ENCODE assay signal across 18 mouse cellular contexts in genomic region chr17:32125407-32125806, GRCm38 (mm10). TPM values are rescaled to one million over a fixed set of nuclear protein-coding genes. Genes with fewer than 3 reads are reported as not detected.
"Had no signal": no experiment of that assay in that cellular context is flagged by ENCODE, and none has a peak within 500 bp of the region (broad histone marks: within the 10 kb centered on the region; RNA-seq: fewer than 3 reads in every experiment).

No protein-coding gene starts in this region.

- H3K9ac ChIP-seq: kidney, embryonic 15.5 days; limb, embryonic 15.5 days; liver, embryonic 15.5 days; lung, embryonic 15.5 days; midbrain, embryonic 13.5 days; neural tube, embryonic 13.5 days had no signal

- H3K9me3 ChIP-seq: kidney, embryonic 15.5 days; limb, embryonic 15.5 days; liver, embryonic 15.5 days; lung, embryonic 15.5 days; midbrain, embryonic 13.5 days; neural tube, embryonic 13.5 days had no signal

- H3K4me2 ChIP-seq: kidney, embryonic 15.5 days; limb, embryonic 15.5 days; liver, embryonic 15.5 days; lung, embryonic 15.5 days; midbrain, embryonic 13.5 days; neural tube, embryonic 13.5 days had no signal

- H3K27me3 ChIP-seq: kidney, embryonic 15.5 days; limb, embryonic 15.5 days; liver, embryonic 15.5 days; lung, embryonic 15.5 days; midbrain, embryonic 13.5 days; neural tube, embryonic 13.5 days had no signal

- H3K4me1 ChIP-seq: limb, embryonic 15.5 days; lung, embryonic 15.5 days; midbrain, embryonic 13.5 days; neural tube, embryonic 13.5 days had no signal

- H3K27ac ChIP-seq: kidney, embryonic 15.5 days; limb, embryonic 15.5 days; liver, embryonic 15.5 days; lung, embryonic 15.5 days; midbrain, embryonic 13.5 days; neural tube, embryonic 13.5 days had no signal

- ATAC-seq: inflammation-experienced regulatory T-cells, adult 6 months; midbrain, embryonic 13.5 days had no signal

- DNase-seq: kidney, adult 2 months; kidney, postnatal 25 days; layer of hippocampus, adult 9-11 months; lung, postnatal 14 days; retina, postnatal 1 day; right cerebral cortex, postnatal 4 days; spleen, adult 18-20 months; thymus, adult 2 months; thymus, postnatal 25 days had no signal

- H3K4me3 ChIP-seq: kidney, embryonic 15.5 days; limb, embryonic 15.5 days; liver, embryonic 15.5 days; lung, embryonic 15.5 days; midbrain, embryonic 13.5 days; myocyte; neural tube, embryonic 13.5 days had no signal

- H3K36me3 ChIP-seq: liver, embryonic 15.5 days had no signal

RNA-seq across cellular contexts. Expression of gene Notch3, which starts 41.2 kb away (rescaled TPM):
- total RNA-seq: megakaryocyte-erythroid progenitor cell, adult 5-6 weeks had no signal
- polyA plus RNA-seq: inflammation-experienced regulatory T-cells, adult 6 months had no signal
